Mouse (Mus musculus) v-Abl transformed pro-B cells (cell line): ENCODE data around the gene Stkld1.
"Not testable (repeated sequence)": the region's sequence is repeated elsewhere in the genome, so short reads cannot be mapped to it uniquely, and the experiment has no call there.

Experiments
- in situ Hi-C, 2 experiments: fragments of 400-800 bp; cut with MboI; formaldehyde crosslinking; loops; one replicate each; pipeline ENCODE4 v1.15.1; 2025; ENCODE audit not compliant: unreplicated experiment in 2 of 2

Stkld1 gene

GRCm38 (mm10) chr2:26933304-26934055 lies at the start of gene Stkld1, which contains the start of gene Surf4:
Gene Stkld1, plus strand, starts transcription at chr2:26934047.
Gene Surf4, minus strand, starts transcription at chr2:26933928.
- in situ Hi-C loops: loop anchor here (5.0 to 25.0 kb wide), 5 partner anchors 74 to 504 kb away; partner anchors contain the start of genes Brd3os (in 1 of the 2), Cacfd1 (in 1 of the 2) and Vav2 (in 1 of the 2)

- in situ Hi-C loops: not testable (repeated sequence)
Measured at GRCm38 (mm10) chr2:26885541-26885940, 48.3 kb upstream of the Stkld1 start.

GRCm38 (mm10) chr2:26886170-26886569 lies 47.7 kb upstream of the Stkld1 start:
- in situ Hi-C loops: not testable (repeated sequence)

- in situ Hi-C loops: loop anchor here in 1 of 2 experiments (10.0 kb wide), 1 partner anchor 241 kb away; no protein-coding TSS in a partner anchor
Measured at GRCm38 (mm10) chr2:26895898-26896297, 37.9 kb upstream of the Stkld1 start.

- in situ Hi-C loops: loop anchor here (5.0 to 25.0 kb wide), 6 partner anchors 453 to 1638 kb away; partner anchors contain the start of genes Sec16a (in 2 of the 2), Anapc2 (in 1 of the 2), C8g (in 1 of the 2) and Fbxw5 (in 1 of the 2)
Measured at GRCm38 (mm10) chr2:26900731-26901130, 33.1 kb upstream of the Stkld1 start.

- in situ Hi-C loops: loop anchor here (5.0 to 25.0 kb wide), 6 partner anchors 455 to 1640 kb away; partner anchors contain the start of genes Sec16a (in 2 of the 2), Anapc2 (in 1 of the 2), C8g (in 1 of the 2) and Fbxw5 (in 1 of the 2)
Measured at GRCm38 (mm10) chr2:26901834-26902400, 31.9 kb upstream of the Stkld1 start.

GRCm38 (mm10) chr2:26902467-26903220 lies 31.2 kb upstream of the Stkld1 start, which contains the start of gene Surf6:
Gene Surf6, minus strand, starts transcription at chr2:26902879.
- in situ Hi-C loops: loop anchor here (5.0 to 25.0 kb wide), 6 partner anchors 455 to 1640 kb away; partner anchors contain the start of genes Sec16a (in 2 of the 2), Anapc2 (in 1 of the 2), C8g (in 1 of the 2) and Fbxw5 (in 1 of the 2)

GRCm38 (mm10) chr2:26903311-26903710 lies 30.5 kb upstream of the Stkld1 start:
- in situ Hi-C loops: loop anchor here (5.0 to 25.0 kb wide), 6 partner anchors 456 to 1641 kb away; partner anchors contain the start of genes Sec16a (in 2 of the 2), Anapc2 (in 1 of the 2), C8g (in 1 of the 2) and Fbxw5 (in 1 of the 2)

GRCm38 (mm10) chr2:26905936-26906335 lies 27.9 kb upstream of the Stkld1 start:
- in situ Hi-C loops: loop anchor here (5.0 to 25.0 kb wide), 6 partner anchors 264 to 1644 kb away; partner anchors contain the start of genes Anapc2 (in 1 of the 2), C8g (in 1 of the 2), Fbxw5 (in 1 of the 2) and Gpsm1 (in 1 of the 2)

GRCm38 (mm10) chr2:26906431-26906830 lies 27.4 kb upstream of the Stkld1 start:
- in situ Hi-C loops: loop anchor here (5.0 to 25.0 kb wide), 6 partner anchors 264 to 1644 kb away; partner anchors contain the start of genes Anapc2 (in 1 of the 2), C8g (in 1 of the 2), Fbxw5 (in 1 of the 2) and Gpsm1 (in 1 of the 2)

- in situ Hi-C loops: loop anchor here (5.0 to 25.0 kb wide), 6 partner anchors 265 to 1645 kb away; partner anchors contain the start of genes Anapc2 (in 1 of the 2), C8g (in 1 of the 2), Fbxw5 (in 1 of the 2) and Gpsm1 (in 1 of the 2)
Measured at GRCm38 (mm10) chr2:26907109-26907508, 26.7 kb upstream of the Stkld1 start.

- in situ Hi-C loops: loop anchor here (5.0 to 25.0 kb wide), 6 partner anchors 267 to 1647 kb away; partner anchors contain the start of genes Anapc2 (in 1 of the 2), C8g (in 1 of the 2), Fbxw5 (in 1 of the 2) and Gpsm1 (in 1 of the 2)
Measured at GRCm38 (mm10) chr2:26908710-26909386, 25.0 kb upstream of the Stkld1 start.

- in situ Hi-C loops: loop anchor here (5.0 to 25.0 kb wide), 6 partner anchors 267 to 1647 kb away; partner anchors contain the start of genes Anapc2 (in 1 of the 2), C8g (in 1 of the 2), Fbxw5 (in 1 of the 2) and Gpsm1 (in 1 of the 2)
Measured at GRCm38 (mm10) chr2:26909387-26909784, 24.5 kb upstream of the Stkld1 start.

- in situ Hi-C loops: loop anchor here (25.0 kb wide), 3 partner anchors 598 to 1648 kb away; partner anchors contain the start of genes Anapc2 (in 1 of the 2), C8g (in 1 of the 2), Fbxw5 (in 1 of the 2) and Gpsm1 (in 1 of the 2)
Measured at GRCm38 (mm10) chr2:26910124-26910993, 23.5 kb upstream of the Stkld1 start, which contains the start of the genes Med22 and Rpl7a. Gene Med22, minus strand, starts transcription at chr2:26910677. Gene Rpl7a, plus strand, starts transcription at chr2:26910764.

- in situ Hi-C loops: loop anchor here (25.0 kb wide), 3 partner anchors 599 to 1649 kb away; partner anchors contain the start of genes Anapc2 (in 1 of the 2), C8g (in 1 of the 2), Fbxw5 (in 1 of the 2) and Gpsm1 (in 1 of the 2)
Measured at GRCm38 (mm10) chr2:26910994-26911765, 22.7 kb upstream of the Stkld1 start.

- in situ Hi-C loops: loop anchor here (25.0 kb wide), 3 partner anchors 600 to 1650 kb away; partner anchors contain the start of genes Anapc2 (in 1 of the 2), C8g (in 1 of the 2), Fbxw5 (in 1 of the 2) and Gpsm1 (in 1 of the 2)
Measured at GRCm38 (mm10) chr2:26912253-26912770, 21.5 kb upstream of the Stkld1 start.
